Mouse (Mus musculus) megakaryocyte-erythroid progenitor cell, adult 5-6 weeks (primary cell): Measurements from ENCODE around the gene Prim1. TPM values are rescaled to one million over a fixed set of nuclear protein-coding genes. Genes with fewer than 3 reads are reported as not detected.
A peak's percentile ranks its signal among the peaks of the same experiment; 100 is the strongest.
"Not testable (repeated sequence)": the region's sequence is repeated elsewhere in the genome, so short reads cannot be mapped to it uniquely, and the experiment has no call there.

ENCODE experiments used
- ATAC-seq: replicated peaks from 2 replicates; pipeline ENCODE4 v1.8.0; 2016; ENCODE audit warnings: mild to moderate bottlenecking, inconsistent platforms; ENCODE audit not compliant: severe bottlenecking, poor library complexity, low FRiP score, low TSS enrichment
- total RNA-seq, 2 experiments: library from RNA; stranded (forward) in 1 of 2; stranded (reverse) in 1 of 2; fragments of 200-1000, 215-1000 nt in 1 of 2; fragments of >200 nt in 1 of 2; fragmentation: Nextera tagmentation in 1 of 2; gene quantifications; 2 replicates each; pipeline ENCODE4 v1.2.3; 2014 to 2017

The Prim1 gene
- total RNA-seq, 2 experiments from 2014 or later = 123 to 134 TPM

- no peak for ATAC-seq
These were observed 47.4 kb downstream of the Prim1 start for GRCm38 (mm10) chr10:128062221-128062989.

GRCm38 (mm10) chr10:128066072-128066471 is 51.1 kb downstream of the Prim1 start:
- no peak for ATAC-seq

- ATAC-seq = peak; percentile 32; the same call in 1 of the 2 replicates
These were observed 54.2 kb downstream of the Prim1 start for GRCm38 (mm10) chr10:128069201-128069600.

- not testable (repeated sequence) for ATAC-seq
These were observed 55.5 kb downstream of the Prim1 start for GRCm38 (mm10) chr10:128070432-128070831.

GRCm38 (mm10) chr10:128078269-128078668 is 63.3 kb downstream of the Prim1 start:
- not testable (repeated sequence) for ATAC-seq

Other genes with a start within 250 kb of the Prim1 start
- gene Rdh9, start 238.8 kb upstream of the Prim1 start, total RNA-seq (2014; fragmentation: Nextera tagmentation) = 0.79 TPM in 1 of 2 replicates, not detected in the other
- 0.76 TPM in 1 of 2 replicates, not detected in the other for gene Rdh9, start 238.8 kb upstream of the Prim1 start, total RNA-seq (2017)
- gene Rdh16, start 214.0 kb upstream of the Prim1 start, total RNA-seq (2014; fragmentation: Nextera tagmentation) = not detected in 2 replicates
- not detected in 2 replicates for gene Rdh16, start 214.0 kb upstream of the Prim1 start, total RNA-seq (2017)
- not detected in 2 replicates for gene Rdh19, start 165.2 kb upstream of the Prim1 start, total RNA-seq (2014; fragmentation: Nextera tagmentation)
- not detected in 2 replicates for gene Rdh19, start 165.2 kb upstream of the Prim1 start, total RNA-seq (2017)
- not detected in 2 replicates for gene Rdh16f2, start 148.7 kb upstream of the Prim1 start, total RNA-seq (2014; fragmentation: Nextera tagmentation)
- not detected in 2 replicates for gene Rdh16f2, start 148.7 kb upstream of the Prim1 start, total RNA-seq (2017)
- gene Rdh7, start 126.4 kb upstream of the Prim1 start, total RNA-seq (2014; fragmentation: Nextera tagmentation) = not detected in 2 replicates
- gene Rdh7, start 126.4 kb upstream of the Prim1 start, total RNA-seq (2017) = not detected in 2 replicates
- not detected in 2 replicates for gene Sdr9c7, start 116.7 kb upstream of the Prim1 start, total RNA-seq (2014; fragmentation: Nextera tagmentation)
- gene Sdr9c7, start 116.7 kb upstream of the Prim1 start, total RNA-seq (2017) = not detected in 2 replicates
- gene Hsd17b6, start 7.6 kb upstream of the Prim1 start, total RNA-seq (2014; fragmentation: Nextera tagmentation) = 0.55 TPM in 1 of 2 replicates, not detected in the other
- not detected in 2 replicates for gene Hsd17b6, start 7.6 kb upstream of the Prim1 start, total RNA-seq (2017)
- gene Naca, start 20.4 kb downstream of the Prim1 start, total RNA-seq (2014; fragmentation: Nextera tagmentation) = 1,531 and 1,673 TPM in 2 replicates
- 2,722 and 3,167 TPM in 2 replicates for gene Naca, start 20.4 kb downstream of the Prim1 start, total RNA-seq (2017)
- gene Ptges3, start 43.8 kb downstream of the Prim1 start, total RNA-seq (2014; fragmentation: Nextera tagmentation) = 210 and 260 TPM in 2 replicates
- 377 and 378 TPM in 2 replicates for gene Ptges3, start 43.8 kb downstream of the Prim1 start, total RNA-seq (2017)
- 2,207 and 2,550 TPM in 2 replicates for gene Atp5b, start 68.1 kb downstream of the Prim1 start, total RNA-seq (2014; fragmentation: Nextera tagmentation)
- gene Atp5b, start 68.1 kb downstream of the Prim1 start, total RNA-seq (2017) = 3,084 and 3,964 TPM in 2 replicates
- 43.8 and 44.6 TPM in 2 replicates for gene Baz2a, start 76.4 kb downstream of the Prim1 start, total RNA-seq (2014; fragmentation: Nextera tagmentation)
- gene Baz2a, start 76.4 kb downstream of the Prim1 start, total RNA-seq (2017) = 12.4 and 14.3 TPM in 2 replicates
- gene Rbms2, start 165.1 kb downstream of the Prim1 start, total RNA-seq (2014; fragmentation: Nextera tagmentation) = 25.2 and 31.5 TPM in 2 replicates
- gene Rbms2, start 165.1 kb downstream of the Prim1 start, total RNA-seq (2017) = 9.1 and 10.9 TPM in 2 replicates
- 8.8 and 15.0 TPM in 2 replicates for gene Gls2, start 179.3 kb downstream of the Prim1 start, total RNA-seq (2014; fragmentation: Nextera tagmentation)
- gene Gls2, start 179.3 kb downstream of the Prim1 start, total RNA-seq (2017) = 9.1 and 16.7 TPM in 2 replicates
- gene Spryd4, start 196.6 kb downstream of the Prim1 start, total RNA-seq (2014; fragmentation: Nextera tagmentation) = 37.3 and 44.4 TPM in 2 replicates
- 31.2 and 39.7 TPM in 2 replicates for gene Spryd4, start 196.6 kb downstream of the Prim1 start, total RNA-seq (2017)
- gene Mip, start 210.7 kb downstream of the Prim1 start, total RNA-seq (2014; fragmentation: Nextera tagmentation) = 0.74 TPM in 1 of 2 replicates, not detected in the other
- 1.6 TPM in 1 of 2 replicates, not detected in the other for gene Mip, start 210.7 kb downstream of the Prim1 start, total RNA-seq (2017)
- gene Timeless, start 216.9 kb downstream of the Prim1 start, total RNA-seq (2014; fragmentation: Nextera tagmentation) = 104 and 125 TPM in 2 replicates
- gene Timeless, start 216.9 kb downstream of the Prim1 start, total RNA-seq (2017) = 105 and 128 TPM in 2 replicates
- gene Apon, start 238.9 kb downstream of the Prim1 start, total RNA-seq (2014; fragmentation: Nextera tagmentation) = 1.3 and 1.7 TPM in 2 replicates
- not detected in 2 replicates for gene Apon, start 238.9 kb downstream of the Prim1 start, total RNA-seq (2017)